Mouse (Mus musculus) myocyte (in vitro differentiated cells): ENCODE measurements around the gene Itga1. TPM values are rescaled to one million over a fixed set of nuclear protein-coding genes. Genes with fewer than 3 reads are reported as not detected.

Experiments used
- H3K27me3 ChIP-seq: one replicate; pipeline ENCODE4 v1.6.1; 2011; ENCODE audit not compliant: control insufficient read depth, insufficient read depth, insufficient read length
- H3K36me3 ChIP-seq: one replicate; pipeline ENCODE4 v1.6.1; 2011; ENCODE audit not compliant: control insufficient read depth, insufficient read depth
- H3K4me2 ChIP-seq: one replicate; pipeline ENCODE4 v1.6.1; 2011; ENCODE audit warnings: low read depth, control low read depth
- H3K4me3 ChIP-seq: one replicate; pipeline ENCODE4 v1.5.1; 2011; ENCODE audit warnings: mild to moderate bottlenecking, control low read depth, moderate library complexity
- H3K79me2 ChIP-seq: one replicate; pipeline ENCODE4 v1.6.1; 2011; ENCODE audit not compliant: control insufficient read depth, insufficient read depth
- H3ac ChIP-seq: one replicate; pipeline ENCODE4 v1.6.1; 2011; ENCODE audit not compliant: control insufficient read depth, insufficient read length
- CEBPB ChIP-seq: IDR thresholded peaks from 2 replicates; pipeline ENCODE4 v1.6.1; 2011; ENCODE audit warnings: mild to moderate bottlenecking, moderate library complexity; ENCODE audit not compliant: poor library complexity, insufficient read depth, severe bottlenecking
- E2F4 ChIP-seq: IDR thresholded peaks from one replicate; pipeline ENCODE4 v1.6.1; 2011; ENCODE audit warnings: mild to moderate bottlenecking, control low read depth, moderate library complexity; ENCODE audit not compliant: insufficient read depth
- MAX ChIP-seq: IDR thresholded peaks from one replicate; pipeline ENCODE4 v1.6.1; 2011; ENCODE audit warnings: low read depth, mild to moderate bottlenecking, control low read depth
- MYOD1 ChIP-seq, 3 experiments: IDR thresholded peaks; one replicate each; pipeline ENCODE4 v1.6.1; 2011; ENCODE audit warnings: control low read depth in 2 of 3, low read depth in 2 of 3, mild to moderate bottlenecking in 2 of 3, moderate library complexity in 1 of 3; ENCODE audit not compliant: insufficient read length in 2 of 3, control insufficient read depth in 1 of 3
- MYOG ChIP-seq, 3 experiments: IDR thresholded peaks; one replicate each; pipeline ENCODE4 v1.6.1; 2011; ENCODE audit warnings: control low read depth in 2 of 3, low read depth in 2 of 3, mild to moderate bottlenecking in 2 of 3; ENCODE audit not compliant: insufficient read length in 2 of 3, control insufficient read depth in 1 of 3, insufficient read depth in 1 of 3
- POLR2A ChIP-seq: IDR thresholded peaks from one replicate; pipeline ENCODE4 v1.6.1; 2011; ENCODE audit warnings: low read depth, mild to moderate bottlenecking, control low read depth, moderate library complexity; ENCODE audit not compliant: insufficient read length
- POLR2AphosphoS2 ChIP-seq: IDR thresholded peaks from one replicate; pipeline ENCODE4 v1.6.1; 2011; ENCODE audit warnings: low read depth, control low read depth; ENCODE audit not compliant: insufficient read length
- REST ChIP-seq: IDR thresholded peaks from one replicate; pipeline ENCODE4 v1.6.1; 2011; ENCODE audit warnings: mild to moderate bottlenecking, control low read depth, moderate library complexity; ENCODE audit not compliant: insufficient read depth, insufficient read length
- SRF ChIP-seq: IDR thresholded peaks from one replicate; pipeline ENCODE4 v1.6.1; 2011; ENCODE audit warnings: low read depth; ENCODE audit not compliant: control insufficient read depth, insufficient read length
- TCF12 ChIP-seq: IDR thresholded peaks from one replicate; pipeline ENCODE4 v1.6.1; 2011; ENCODE audit warnings: mild to moderate bottlenecking, control low read depth; ENCODE audit not compliant: poor library complexity, insufficient read depth, severe bottlenecking
- TCF3 ChIP-seq: IDR thresholded peaks from one replicate; pipeline ENCODE4 v1.6.1; 2011; ENCODE audit warnings: low read depth, control low read depth; ENCODE audit not compliant: insufficient read length
- USF1 ChIP-seq: IDR thresholded peaks from one replicate; pipeline ENCODE4 v1.6.1; 2011; ENCODE audit warnings: low read depth, mild to moderate bottlenecking, control low read depth, moderate library complexity
- polyA plus RNA-seq: library from polyadenylated mRNA; unstranded; fragments of >200 nt; fragmentation: generic; extraction: Trizol; gene quantifications from one replicate; pipeline ENCODE4 v1.2.1, GENCODE M21; 2012; ENCODE audit warnings: missing spikeins

Gene Itga1
- polyA plus RNA-seq, 1 experiment, result 0.11 TPM

GRCm38 (mm10) chr13:114914963-114915362 lies 186.8 kb downstream of the Itga1 start:
- H3K27me3 ChIP-seq, result no peaks in the 10 kb centered on the region
- no peak overlapping the region for H3K4me2 ChIP-seq
- TF ChIP-seq POLR2AphosphoS2 (no peak), TCF3 (no peak), TCF12 (no peak), CEBPB (no peak), SRF (no peak), REST (no peak), MYOG (IDR thresholded peaks at IDR 0.05; ENCODE audit: control insufficient read depth in 1 of 3, insufficient read depth in 1 of 3, insufficient read length in 2 of 3, low read depth in 2 of 3) (no peak), E2F4 (no peak), MYOD1 (IDR thresholded peaks at IDR 0.05; ENCODE audit: control insufficient read depth in 1 of 3, insufficient read length in 2 of 3, low read depth in 2 of 3) (no peak), USF1 (no peak), POLR2A (no peak), MAX (no peak)
- no peak overlapping the region for H3K4me3 ChIP-seq
- no peak overlapping the region for H3ac ChIP-seq
- H3K79me2 ChIP-seq, result no peaks in the 10 kb centered on the region
- no peaks in the 10 kb centered on the region for H3K36me3 ChIP-seq

- Histone ChIP-seq H3K79me2 (no peaks in the 10 kb centered on the region), H3ac (no peak overlapping the region), H3K4me3 (no peak overlapping the region), H3K36me3 (no peaks in the 10 kb centered on the region), H3K4me2 (no peak overlapping the region), H3K27me3 (no peaks in the 10 kb centered on the region)
- TF ChIP-seq USF1 (no peak), REST (no peak), CEBPB (no peak), MYOG (IDR thresholded peaks at IDR 0.05; ENCODE audit: control insufficient read depth in 1 of 3, insufficient read depth in 1 of 3, insufficient read length in 2 of 3, low read depth in 2 of 3) (no peak), POLR2A (no peak), TCF3 (no peak), MYOD1 (IDR thresholded peaks at IDR 0.05; ENCODE audit: control insufficient read depth in 1 of 3, insufficient read length in 2 of 3, low read depth in 2 of 3) (no peak)
Measured at GRCm38 (mm10) chr13:114914559-114914958, 187.2 kb downstream of the Itga1 start.

- H3K4me2 ChIP-seq, result no peak overlapping the region
- no peak overlapping the region for H3K4me3 ChIP-seq
- H3K27me3 ChIP-seq, result no peaks in the 10 kb centered on the region
- TF ChIP-seq SRF (no peak), USF1 (no peak)
- no peak overlapping the region for H3ac ChIP-seq
- no peaks in the 10 kb centered on the region for H3K36me3 ChIP-seq
- no peaks in the 10 kb centered on the region for H3K79me2 ChIP-seq
Measured at GRCm38 (mm10) chr13:114910629-114911028, 191.1 kb downstream of the Itga1 start.

- Histone ChIP-seq H3K27me3 (no peaks in the 10 kb centered on the region), H3K4me3 (no peak overlapping the region), H3K4me2 (no peak overlapping the region), H3K36me3 (no peaks in the 10 kb centered on the region), H3ac (no peak overlapping the region), H3K79me2 (no peaks in the 10 kb centered on the region)
- TF ChIP-seq REST, result no peak
- no peak for TF ChIP-seq POLR2A
- no peak for TF ChIP-seq MYOG (IDR thresholded peaks at IDR 0.05; ENCODE audit: control insufficient read depth in 1 of 3, insufficient read depth in 1 of 3, insufficient read length in 2 of 3, low read depth in 2 of 3)
- no peak for TF ChIP-seq SRF
- no peak for TF ChIP-seq MYOD1 (IDR thresholded peaks at IDR 0.05; ENCODE audit: control insufficient read depth in 1 of 3, insufficient read length in 2 of 3, low read depth in 2 of 3)
- no peak for TF ChIP-seq POLR2AphosphoS2
- TF ChIP-seq CEBPB, result no peak
- no peak for TF ChIP-seq MAX
- TF ChIP-seq USF1, result no peak
- no peak for TF ChIP-seq TCF12
- TF ChIP-seq TCF3, result no peak
Measured at GRCm38 (mm10) chr13:114909514-114909913, 192.2 kb downstream of the Itga1 start.

GRCm38 (mm10) chr13:114907876-114908275 lies 193.9 kb downstream of the Itga1 start:
- H3K79me2 ChIP-seq, result no peaks in the 10 kb centered on the region
- no peaks in the 10 kb centered on the region for H3K36me3 ChIP-seq
- no peak for TF ChIP-seq USF1
- TF ChIP-seq MAX, result no peak
- no peak for TF ChIP-seq TCF12
- no peak for TF ChIP-seq MYOG (IDR thresholded peaks at IDR 0.05; ENCODE audit: control insufficient read depth in 1 of 3, insufficient read depth in 1 of 3, insufficient read length in 2 of 3, low read depth in 2 of 3)
- no peak for TF ChIP-seq SRF
- TF ChIP-seq E2F4, result no peak
- no peak for TF ChIP-seq POLR2AphosphoS2
- no peak for TF ChIP-seq TCF3
- TF ChIP-seq REST, result no peak
- no peak for TF ChIP-seq POLR2A
- H3K4me3 ChIP-seq, result no peak overlapping the region
- H3K4me2 ChIP-seq, result no peak overlapping the region
- H3K27me3 ChIP-seq, result no peaks in the 10 kb centered on the region
- no peak overlapping the region for H3ac ChIP-seq

Other genes starting within 250 kb of the Itga1 start
- gene Itga2, start 169.9 kb downstream of the Itga1 start, polyA plus RNA-seq, result 0.01 TPM
- 23.7 TPM for gene Pelo, start 11.8 kb downstream of the Itga1 start, polyA plus RNA-seq
- 0.23 TPM for gene Gm49395, start within 50 bp of the Itga1 start, polyA plus RNA-seq